Mouse (Mus musculus) CH12.LX (cell line): ENCODE results near the gene Wdr95. TPM values are rescaled to one million over a fixed set of nuclear protein-coding genes. Genes with fewer than 3 reads are reported as not detected.

ENCODE experiments used
- DNase-seq: peaks from one replicate; pipeline ENCODE4 v3.0.0-alpha.2; 2013; ENCODE audit errors: extremely low read depth
- H3K27ac ChIP-seq: 2 replicates; pipeline ENCODE4 v1.5.1; 2012; ENCODE audit warnings: low read depth, mild to moderate bottlenecking, control low read depth, moderate library complexity; ENCODE audit not compliant: insufficient read depth
- H3K27me3 ChIP-seq: replicated peaks from 2 replicates; pipeline ENCODE3; 2012; ENCODE audit warnings: inconsistent platforms
- H3K36me3 ChIP-seq, 2 experiments: replicated peaks in 1 of 2; 2 replicates each; pipeline versions ENCODE3 to v1.6.1; 2012; ENCODE audit warnings: inconsistent platforms in 1 of 2, low read length in 1 of 2, mild to moderate bottlenecking in 1 of 2, mixed read lengths in 1 of 2, moderate library complexity in 1 of 2; ENCODE audit not compliant: control insufficient read depth in 1 of 2, insufficient read depth in 1 of 2
- H3K4me1 ChIP-seq, 2 experiments: 2 replicates each; pipeline ENCODE4 v1.6.1; 2012; ENCODE audit warnings: inconsistent platforms in 1 of 2, moderate library complexity in 1 of 2; ENCODE audit not compliant: insufficient read depth in 2 of 2, control insufficient read depth in 1 of 2
- H3K4me2 ChIP-seq: 2 replicates; pipeline ENCODE4 v1.6.1; 2012; ENCODE audit warnings: low read depth, mild to moderate bottlenecking, control low read depth; ENCODE audit not compliant: poor library complexity, insufficient read depth, severe bottlenecking
- H3K4me3 ChIP-seq, 3 experiments: fragments of 150-350 bp in 1 of 3; sonication (generic) in 1 of 3; replicated peaks in 1 of 3; 2 replicates each; pipeline versions ENCODE3 to v1.5.1; 2011 to 2012; ENCODE audit warnings: low read depth in 2 of 3, low read length in 2 of 3, mild to moderate bottlenecking in 2 of 3, moderate library complexity in 2 of 3, control low read depth in 1 of 3, improper control_type of control experiment in 1 of 3, inconsistent platforms in 1 of 3, mixed read lengths in 1 of 3; ENCODE audit not compliant: poor library complexity in 1 of 3
- H3K79me2 ChIP-seq: replicated peaks from 2 replicates; pipeline ENCODE4 v1.6.1; 2012; ENCODE audit warnings: mild to moderate bottlenecking, moderate library complexity; ENCODE audit not compliant: control insufficient read depth, poor library complexity, insufficient read depth, severe bottlenecking; ENCODE audit errors: extremely low read depth
- H3K9ac ChIP-seq: 2 replicates; pipeline ENCODE4 v1.6.1; 2012; ENCODE audit warnings: low read depth, mild to moderate bottlenecking, control low read depth, moderate library complexity; ENCODE audit not compliant: insufficient read depth
- H3K9me3 ChIP-seq: replicated peaks from 2 replicates; pipeline ENCODE3; 2012; ENCODE audit warnings: low read length, inconsistent platforms, mixed read lengths
- BHLHE40 ChIP-seq: IDR thresholded peaks from 2 replicates; pipeline ENCODE4 v1.6.1; 2011; ENCODE audit warnings: mild to moderate bottlenecking, low read depth, low read length, improper control_type of control experiment
- CTCF ChIP-seq, 2 experiments: IDR thresholded peaks in 1 of 2; conservative IDR thresholded peaks in 1 of 2; 2 replicates each; pipeline ENCODE4 v1.5.1; 2011 to 2012; ENCODE audit warnings: low read depth in 2 of 2, low read length in 2 of 2, improper control_type of control experiment in 1 of 2, inconsistent platforms in 1 of 2, mild to moderate bottlenecking in 1 of 2, moderate library complexity in 1 of 2
- EP300 ChIP-seq: IDR thresholded peaks from 2 replicates; pipeline ENCODE4 v1.6.1; 2011; ENCODE audit warnings: low read length, improper control_type of control experiment
- GABPA ChIP-seq: IDR thresholded peaks from 2 replicates; pipeline ENCODE4 v1.6.1; 2012; ENCODE audit warnings: low read depth, low read length, improper control_type of control experiment, inconsistent platforms; ENCODE audit not compliant: insufficient replicate concordance
- HCFC1 ChIP-seq: IDR thresholded peaks from 2 replicates; pipeline ENCODE4 v1.6.1; 2012; ENCODE audit warnings: low read depth, mild to moderate bottlenecking, inconsistent platforms, low read length, improper control_type of control experiment
- IRF4 ChIP-seq: IDR thresholded peaks from 2 replicates; pipeline ENCODE4 v1.6.1; 2014; ENCODE audit warnings: low read depth, mild to moderate bottlenecking, inconsistent platforms, low read length, improper control_type of control experiment
- JUND ChIP-seq: conservative IDR thresholded peaks from 2 replicates; pipeline ENCODE4 v1.6.1; 2011; ENCODE audit warnings: low read depth, low read length, improper control_type of control experiment
- MAZ ChIP-seq: IDR thresholded peaks from 2 replicates; pipeline ENCODE4 v1.6.1; 2012; ENCODE audit warnings: low read depth, mild to moderate bottlenecking, inconsistent platforms, low read length, improper control_type of control experiment, moderate library complexity
- MXI1 ChIP-seq: IDR thresholded peaks from 2 replicates; pipeline ENCODE4 v1.6.1; 2011; ENCODE audit warnings: mild to moderate bottlenecking, low read depth, low read length, improper control_type of control experiment
- PAX5 ChIP-seq: IDR thresholded peaks from 2 replicates; pipeline ENCODE4 v1.6.1; 2012; ENCODE audit warnings: low read length, inconsistent platforms, mixed read lengths
- POLR2A ChIP-seq: IDR thresholded peaks from 2 replicates; pipeline ENCODE4 v1.6.1; 2011; ENCODE audit warnings: low read depth, mild to moderate bottlenecking, improper control_type of control experiment, low read length
- POLR2AphosphoS2 ChIP-seq: IDR thresholded peaks from 2 replicates; pipeline ENCODE4 v1.6.1; 2011; ENCODE audit warnings: low read depth, low read length, improper control_type of control experiment
- RAD21 ChIP-seq: IDR thresholded peaks from 2 replicates; pipeline ENCODE4 v1.6.1; 2011; ENCODE audit warnings: low read depth, mild to moderate bottlenecking, low read length, improper control_type of control experiment, moderate library complexity
- SIN3A ChIP-seq: IDR thresholded peaks from 2 replicates; pipeline ENCODE4 v1.6.1; 2012; ENCODE audit warnings: low read length, improper control_type of control experiment, inconsistent platforms
- SMC3 ChIP-seq: IDR thresholded peaks from 2 replicates; pipeline ENCODE4 v1.6.1; 2011; ENCODE audit warnings: low read depth, low read length, improper control_type of control experiment
- UBTF ChIP-seq: IDR thresholded peaks from 2 replicates; pipeline ENCODE4 v1.6.1; 2012; ENCODE audit warnings: low read depth, mild to moderate bottlenecking, inconsistent platforms, low read length, improper control_type of control experiment, moderate library complexity
- ZC3H11A ChIP-seq: IDR thresholded peaks from 2 replicates; pipeline ENCODE4 v1.6.1; 2012; ENCODE audit warnings: low read depth, mild to moderate bottlenecking, inconsistent platforms, low read length, improper control_type of control experiment
- ZMIZ1 ChIP-seq: IDR thresholded peaks from 2 replicates; pipeline ENCODE4 v1.6.1; 2012; ENCODE audit warnings: low read depth, mild to moderate bottlenecking, inconsistent platforms, low read length, improper control_type of control experiment
- dilution Hi-C: fragments of 300-500 bp; cut with MboI; formaldehyde crosslinking; loops from 2 replicates; pipeline ENCODE4 v1.14.3; 2020; ENCODE audit warnings: low sequenced_read_pairs; ENCODE audit not compliant: extremely low pct_unique_long_range_greater_than_20kb, extremely low pct_ligation_motif_present
- in situ Hi-C: fragments of 300-500 bp; cut with MboI; formaldehyde crosslinking; loops from 3 replicates; pipeline ENCODE4 v1.14.3; 2019; ENCODE audit warnings: low sequenced_read_pairs, low pct_ligation_motif_present, low pct_unique_long_range_greater_than_20kb, mixed read lengths
- polyA plus RNA-seq: library from polyadenylated mRNA; unstranded; fragments of >175 nt; gene quantifications from 2 replicates; pipeline ENCODE4 v1.2.1, GENCODE M21; 2012; ENCODE audit warnings: low read depth; ENCODE audit not compliant: insufficient read length
- total RNA-seq, 2 experiments: library from RNA; depleted of rRNA; stranded (reverse); fragments of 300-350 nt in 1 of 2; fragments of >200 nt in 1 of 2; gene quantifications; 2 replicates each; pipeline ENCODE4 v1.2.3; 2012 to 2014

Wdr95 gene
- total and polyA plus RNA-seq, 3 experiments = not detected

DNA sequence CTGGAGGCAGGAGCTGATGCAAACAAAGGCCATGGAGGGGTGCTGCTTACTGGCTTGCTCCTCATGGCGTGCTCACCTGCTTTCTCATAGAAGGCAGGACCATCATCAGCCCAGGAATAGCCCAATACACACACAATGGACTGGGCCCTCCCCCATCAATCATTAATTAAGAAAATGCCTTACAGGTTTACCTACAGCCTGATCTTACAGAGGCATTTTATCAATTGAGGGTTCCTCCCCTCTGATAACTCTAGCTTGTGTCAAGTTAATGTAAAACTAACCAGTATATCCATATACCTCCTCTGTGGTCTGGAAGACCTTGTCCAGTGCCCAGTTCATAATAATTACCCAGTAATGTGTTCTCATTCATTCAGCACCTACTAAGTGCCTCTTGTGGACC lies 56.8 kb downstream of the Wdr95 start:
- dilution Hi-C loops (no loop called here), in situ Hi-C loops (no loop called here)
- no peaks in the 10 kb centered on the region for H3K27me3 ChIP-seq
- no peak for TF ChIP-seq HCFC1
- no peak for TF ChIP-seq CTCF (conservative IDR thresholded peaks at IDR 0.05 in 1 of 2, IDR thresholded peaks at IDR 0.05 in 1 of 2; ENCODE audit: low read depth in 2 of 2, low read length in 2 of 2)
- TF ChIP-seq GABPA = no peak
- no peak for TF ChIP-seq ZC3H11A
- TF ChIP-seq JUND = no peak
- H3K4me3 ChIP-seq = no peak overlapping the region
- no peak for DNase-seq
- H3K79me2 ChIP-seq = no peaks in the 10 kb centered on the region
- H3K27ac ChIP-seq = no peak overlapping the region
- no peaks in the 10 kb centered on the region for H3K36me3 ChIP-seq
- no peak overlapping the region for H3K9ac ChIP-seq
- no peaks in the 10 kb centered on the region for H3K9me3 ChIP-seq
- no peak overlapping the region for H3K4me2 ChIP-seq
- peaks cover 0 to 3% of the 10 kb centered on the region in 2 experiments; a peak in 1 of 4 replicates for H3K4me1 ChIP-seq

DNA sequence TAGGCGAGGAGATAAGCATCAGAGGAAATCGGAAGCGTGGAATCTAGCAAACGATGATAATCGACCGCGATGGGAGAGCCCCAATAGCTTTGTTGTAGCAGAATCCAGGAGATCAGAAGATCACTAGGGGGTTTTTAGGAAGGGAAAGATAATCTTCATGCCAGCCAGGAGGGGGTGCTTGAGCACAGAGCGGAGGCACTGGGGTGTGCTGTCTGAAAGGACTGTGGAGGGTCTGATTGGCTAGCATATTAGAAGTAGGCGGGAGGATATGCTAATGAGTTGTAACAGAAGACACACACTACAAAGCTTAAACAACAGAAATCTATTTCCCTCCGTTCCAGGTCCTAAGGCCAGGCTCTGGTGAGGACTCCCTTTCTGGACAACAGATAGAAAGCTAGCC lies 57.4 kb downstream of the Wdr95 start:
- Histone ChIP-seq H3K4me3 (no peak overlapping the region), H3K27ac (no peak overlapping the region), H3K27me3 (no peaks in the 10 kb centered on the region), H3K9ac (no peak overlapping the region), H3K79me2 (no peaks in the 10 kb centered on the region), H3K4me1 (peaks cover 0 to 3% of the 10 kb centered on the region in 2 experiments; a peak in 1 of 4 replicates), H3K4me2 (no peak overlapping the region), H3K9me3 (no peaks in the 10 kb centered on the region), H3K36me3 (no peaks in the 10 kb centered on the region)
- in situ Hi-C loops = no loop called here
- dilution Hi-C loops = no loop called here
- TF ChIP-seq POLR2AphosphoS2 (no peak), BHLHE40 (no peak), CTCF (conservative IDR thresholded peaks at IDR 0.05 in 1 of 2, IDR thresholded peaks at IDR 0.05 in 1 of 2; ENCODE audit: low read depth in 2 of 2, low read length in 2 of 2) (peak in 1 of 2 experiments; percentile 46; a peak in 2 of 4 replicates), MXI1 (no peak), ZMIZ1 (no peak), MAZ (no peak), POLR2A (no peak), EP300 (no peak), PAX5 (no peak), UBTF (no peak), SMC3 (peak; percentile 8; the same call in 1 of the 2 replicates), SIN3A (no peak), IRF4 (no peak), RAD21 (peak; percentile 38)
- peak; percentile 37 for DNase-seq
